Mouse (Mus musculus): ENCODE data around the gene Mpped1. TPM values are rescaled to one million over a fixed set of nuclear protein-coding genes. Genes with fewer than 3 reads are reported as not detected.

Gene Mpped1
- not detected in 2 replicates for total RNA-seq (2014; fragmentation: Nextera tagmentation)
- total RNA-seq (2017), result 0.12 TPM in 1 of 2 replicates, not detected in the other
- not detected in 2 replicates for polyA plus RNA-seq (2012)

DNA sequence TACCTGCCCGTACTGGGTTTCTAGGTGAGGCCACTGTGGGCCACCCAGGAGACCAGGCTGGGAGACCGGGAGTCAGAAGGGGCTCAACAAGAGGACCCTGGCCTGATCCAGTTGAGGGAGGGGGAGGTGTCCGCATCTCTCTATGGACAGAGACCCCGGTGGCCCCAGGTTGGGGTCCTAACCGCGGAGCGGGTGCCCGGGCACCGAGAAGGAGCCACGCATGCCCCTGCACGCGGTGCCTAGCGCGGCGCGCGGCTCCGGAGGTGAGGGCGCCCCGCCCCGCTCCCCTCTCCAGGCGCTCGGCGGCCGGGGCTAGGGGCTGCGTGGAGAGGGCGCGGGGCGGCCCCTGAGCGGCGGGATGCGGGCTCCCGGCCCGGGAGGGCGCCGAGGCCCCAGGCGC is at the start of gene Mpped1:
Gene Mpped1 (plus strand): TSS at position 81 of the 400 bp plus-strand sequence.
- peaks cover 93% of the 10 kb centered on the region for H3K9me3 ChIP-seq (replicated peaks)
- ATAC-seq (ENCODE audit: extremely low read depth, insufficient number of reproducible peaks, low FRiP score, poor library complexity, severe bottlenecking) (no peak), DNase-seq (ENCODE audit: low spot score) (no peak)
- no peak within 1 kb of the TSS for H3K4me3 ChIP-seq (ENCODE audit: low read depth, low read length)
- no peaks in the 10 kb centered on the region for H3K4me1 ChIP-seq (ENCODE audit: insufficient read depth, low read depth, low read length)
- no peaks in the 10 kb centered on the region for H3K27me3 ChIP-seq (ENCODE audit: insufficient read depth, low read length)
- no peaks in the 10 kb centered on the region for H3K36me3 ChIP-seq (replicated peaks)
- TF ChIP-seq POLR2AphosphoS5 (IDR thresholded peaks at IDR 0.05; ENCODE audit: insufficient replicate concordance, low read depth, low read length) (no peak), CTCF (IDR thresholded peaks at IDR 0.05; ENCODE audit: low read depth, low read length) (no peak), TAL1 (conservative IDR thresholded peaks at IDR 0.05; ENCODE audit: low read depth, low read length) (no peak), GATA1 (IDR thresholded peaks at IDR 0.05; ENCODE audit: borderline replicate concordance, low read length) (no peak), GATA2 (IDR thresholded peaks at IDR 0.05; ENCODE audit: borderline replicate concordance, low read depth, low read length) (no peak)

DNA sequence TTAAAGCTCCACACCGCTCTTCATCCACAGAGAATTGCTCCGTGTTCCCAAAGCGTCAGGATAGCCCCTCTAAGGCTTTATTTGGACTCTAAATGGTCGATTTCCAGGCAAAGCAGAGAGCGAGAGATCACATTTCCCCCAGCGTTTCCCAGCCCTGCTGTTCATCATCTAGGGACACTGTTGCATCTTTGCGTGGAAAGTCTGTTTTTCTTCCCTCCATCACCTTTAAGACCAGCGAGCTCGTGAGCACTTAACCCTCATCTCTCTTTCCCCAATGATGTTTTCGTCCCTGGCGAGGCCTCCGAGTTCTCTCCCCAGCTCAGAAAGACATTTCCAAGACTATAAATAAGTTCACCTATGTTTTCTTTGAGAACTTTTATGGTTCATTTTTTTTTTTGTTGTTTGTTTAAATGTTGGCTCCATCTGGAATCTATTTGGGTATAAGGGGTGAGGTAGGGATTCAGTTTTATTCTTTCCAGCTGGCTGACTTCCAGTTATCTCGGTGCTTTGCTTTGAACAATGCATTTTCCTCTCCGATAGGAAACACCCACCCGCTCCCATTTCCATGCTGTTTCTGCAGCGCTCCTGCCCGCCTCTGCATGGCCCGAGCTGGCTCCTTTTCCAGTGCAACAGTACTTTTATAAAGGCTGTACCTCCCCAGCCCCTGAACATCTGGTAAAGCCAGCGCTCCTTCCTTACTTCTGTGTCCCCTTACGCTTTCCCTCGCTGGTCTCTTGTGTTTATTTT is 38.4 kb upstream of the Mpped1 start:
- Histone ChIP-seq H3K27me3 (ENCODE audit: insufficient read depth, low read length) (no peaks in the 10 kb centered on the region), H3K9me3 (replicated peaks) (peaks cover 74% of the 10 kb centered on the region), H3K4me1 (ENCODE audit: insufficient read depth, low read depth, low read length) (no peaks in the 10 kb centered on the region), H3K36me3 (replicated peaks) (no peaks in the 10 kb centered on the region), H3K4me3 (ENCODE audit: low read depth, low read length) (no peak overlapping the region)
- ATAC-seq (ENCODE audit: extremely low read depth, insufficient number of reproducible peaks, low FRiP score, poor library complexity, severe bottlenecking) (no peak), DNase-seq (ENCODE audit: low spot score) (no peak)
- no peak for TF ChIP-seq CTCF (IDR thresholded peaks at IDR 0.05; ENCODE audit: low read depth, low read length)
- no peak for TF ChIP-seq GATA1 (IDR thresholded peaks at IDR 0.05; ENCODE audit: borderline replicate concordance, low read length)
- no peak for TF ChIP-seq TAL1 (conservative IDR thresholded peaks at IDR 0.05; ENCODE audit: low read depth, low read length)
- TF ChIP-seq GATA2 (IDR thresholded peaks at IDR 0.05; ENCODE audit: borderline replicate concordance, low read depth, low read length), result no peak
- TF ChIP-seq POLR2AphosphoS5 (IDR thresholded peaks at IDR 0.05; ENCODE audit: insufficient replicate concordance, low read depth, low read length), result no peak

DNA sequence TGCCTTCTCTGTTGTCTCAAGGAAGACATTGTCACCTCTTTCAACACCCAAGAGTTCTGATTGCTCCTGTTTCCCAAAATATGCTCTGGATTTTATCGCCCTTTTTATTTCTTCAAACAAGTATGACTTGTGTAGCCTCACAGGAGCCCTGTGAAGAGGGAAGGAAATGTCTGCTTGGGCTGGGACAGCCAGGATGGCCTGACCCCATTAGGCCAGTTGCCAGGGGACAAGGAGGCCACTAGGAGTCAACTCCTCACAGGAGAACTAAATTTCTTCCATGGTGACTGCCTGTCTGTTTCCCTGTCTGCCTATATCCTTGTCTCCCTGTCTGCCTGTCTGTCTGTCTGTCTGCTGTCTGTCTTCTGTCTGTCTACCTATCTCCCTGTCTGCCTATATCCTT is 37.2 kb upstream of the Mpped1 start:
- ATAC-seq (ENCODE audit: extremely low read depth, insufficient number of reproducible peaks, low FRiP score, poor library complexity, severe bottlenecking), result no peak
- no peak for TF ChIP-seq CTCF (IDR thresholded peaks at IDR 0.05; ENCODE audit: low read depth, low read length)
- no peak for TF ChIP-seq TAL1 (conservative IDR thresholded peaks at IDR 0.05; ENCODE audit: low read depth, low read length)
- no peak for TF ChIP-seq POLR2AphosphoS5 (IDR thresholded peaks at IDR 0.05; ENCODE audit: insufficient replicate concordance, low read depth, low read length)
- TF ChIP-seq GATA1 (IDR thresholded peaks at IDR 0.05; ENCODE audit: borderline replicate concordance, low read length), result no peak

DNA sequence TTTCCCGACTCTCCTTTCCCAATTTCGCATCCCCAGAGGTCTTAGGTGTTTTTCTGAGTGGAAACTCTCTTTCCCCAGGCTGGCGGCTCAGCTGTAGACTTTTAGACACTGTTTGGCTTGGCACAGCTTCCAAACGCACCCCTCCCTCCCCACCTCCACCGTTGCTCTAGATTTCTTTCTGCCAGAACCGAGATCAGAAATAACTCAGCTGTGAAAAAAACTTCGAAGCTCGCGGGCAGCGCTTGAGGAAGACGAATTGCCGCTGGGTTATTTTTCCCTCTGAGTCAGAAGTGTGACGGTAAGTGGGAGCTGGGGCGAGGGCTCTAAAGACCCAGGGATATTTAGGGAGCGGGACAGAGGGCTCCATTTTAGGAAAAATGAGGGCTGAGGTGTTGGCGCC is 33.0 kb upstream of the Mpped1 start:
- Histone ChIP-seq H3K4me3 (ENCODE audit: low read depth, low read length) (no peak overlapping the region), H3K9me3 (replicated peaks) (peaks cover 79% of the 10 kb centered on the region), H3K4me1 (ENCODE audit: insufficient read depth, low read depth, low read length) (no peaks in the 10 kb centered on the region), H3K36me3 (replicated peaks) (no peaks in the 10 kb centered on the region), H3K27me3 (ENCODE audit: insufficient read depth, low read length) (no peaks in the 10 kb centered on the region)
- ATAC-seq (ENCODE audit: extremely low read depth, insufficient number of reproducible peaks, low FRiP score, poor library complexity, severe bottlenecking) (no peak), DNase-seq (ENCODE audit: low spot score) (no peak)
- TF ChIP-seq POLR2AphosphoS5 (IDR thresholded peaks at IDR 0.05; ENCODE audit: insufficient replicate concordance, low read depth, low read length) (no peak), GATA2 (IDR thresholded peaks at IDR 0.05; ENCODE audit: borderline replicate concordance, low read depth, low read length) (no peak), GATA1 (IDR thresholded peaks at IDR 0.05; ENCODE audit: borderline replicate concordance, low read length) (no peak), CTCF (IDR thresholded peaks at IDR 0.05; ENCODE audit: low read depth, low read length) (no peak), TAL1 (conservative IDR thresholded peaks at IDR 0.05; ENCODE audit: low read depth, low read length) (no peak)

More for the DNA sequence above, 37.2 kb upstream of the Mpped1 start:
- no peaks in the 10 kb centered on the region for H3K27me3 ChIP-seq (ENCODE audit: insufficient read depth, low read length)
- H3K9me3 ChIP-seq (replicated peaks), result peaks cover 74% of the 10 kb centered on the region
- no peaks in the 10 kb centered on the region for H3K36me3 ChIP-seq (replicated peaks)
- no peak overlapping the region for H3K4me3 ChIP-seq (ENCODE audit: low read depth, low read length)
- no peak for DNase-seq (ENCODE audit: low spot score)
- H3K4me1 ChIP-seq (ENCODE audit: insufficient read depth, low read depth, low read length), result no peaks in the 10 kb centered on the region

DNA sequence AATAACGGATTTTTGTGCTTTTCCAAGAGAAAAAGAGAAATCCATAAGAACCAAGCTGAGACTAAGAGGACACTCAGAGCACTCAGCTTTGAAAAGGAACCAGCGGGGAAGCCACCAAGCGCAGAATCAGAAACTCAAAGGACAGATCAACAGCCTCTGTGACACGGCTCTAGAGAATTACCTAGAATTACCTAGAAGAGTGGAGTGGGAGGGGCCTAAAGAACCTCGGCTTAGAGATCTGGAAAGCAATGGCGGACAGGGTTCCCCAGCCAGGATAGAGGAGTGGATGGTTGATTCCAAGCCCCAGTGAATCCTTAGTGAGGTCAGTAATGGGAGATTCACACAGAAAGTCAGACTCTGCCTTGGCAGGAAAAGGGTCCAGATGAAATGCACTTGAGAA is 30.3 kb upstream of the Mpped1 start:
- Histone ChIP-seq H3K36me3 (replicated peaks) (no peaks in the 10 kb centered on the region), H3K4me3 (ENCODE audit: low read depth, low read length) (no peak overlapping the region), H3K4me1 (ENCODE audit: insufficient read depth, low read depth, low read length) (no peaks in the 10 kb centered on the region), H3K27me3 (ENCODE audit: insufficient read depth, low read length) (no peaks in the 10 kb centered on the region), H3K9me3 (replicated peaks) (peaks cover 74% of the 10 kb centered on the region)
- no peak for ATAC-seq (ENCODE audit: extremely low read depth, insufficient number of reproducible peaks, low FRiP score, poor library complexity, severe bottlenecking)
- no peak for DNase-seq (ENCODE audit: low spot score)
- no peak for TF ChIP-seq GATA1 (IDR thresholded peaks at IDR 0.05; ENCODE audit: borderline replicate concordance, low read length)
- TF ChIP-seq GATA2 (IDR thresholded peaks at IDR 0.05; ENCODE audit: borderline replicate concordance, low read depth, low read length), result no peak
- no peak for TF ChIP-seq CTCF (IDR thresholded peaks at IDR 0.05; ENCODE audit: low read depth, low read length)
- TF ChIP-seq TAL1 (conservative IDR thresholded peaks at IDR 0.05; ENCODE audit: low read depth, low read length), result no peak
- TF ChIP-seq POLR2AphosphoS5 (IDR thresholded peaks at IDR 0.05; ENCODE audit: insufficient replicate concordance, low read depth, low read length), result no peak

DNA sequence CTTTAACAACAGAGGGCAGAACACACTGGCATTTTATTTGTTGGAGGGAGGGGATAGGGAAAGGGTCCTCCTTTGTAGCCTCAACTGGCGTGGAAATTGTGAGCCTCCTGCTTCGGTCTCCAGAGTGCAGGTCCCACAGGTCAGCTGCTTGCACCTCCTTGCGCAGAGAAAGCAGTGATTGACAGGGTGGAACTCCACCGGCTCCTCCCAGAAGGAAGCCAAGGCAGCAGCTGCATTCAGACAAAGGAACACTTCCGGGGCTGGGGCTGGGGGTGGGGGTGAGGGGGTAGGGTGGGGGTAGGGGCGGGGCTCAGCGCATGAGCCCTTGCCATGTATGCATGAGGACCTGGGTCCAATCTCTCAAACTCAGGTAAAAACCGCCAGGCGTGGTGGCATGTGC is 29.8 kb upstream of the Mpped1 start:
- no peak for TF ChIP-seq POLR2AphosphoS5 (IDR thresholded peaks at IDR 0.05; ENCODE audit: insufficient replicate concordance, low read depth, low read length)
- no peak for TF ChIP-seq TAL1 (conservative IDR thresholded peaks at IDR 0.05; ENCODE audit: low read depth, low read length)
- no peak for TF ChIP-seq GATA2 (IDR thresholded peaks at IDR 0.05; ENCODE audit: borderline replicate concordance, low read depth, low read length)
- no peak for TF ChIP-seq CTCF (IDR thresholded peaks at IDR 0.05; ENCODE audit: low read depth, low read length)
- Histone ChIP-seq H3K4me1 (ENCODE audit: insufficient read depth, low read depth, low read length) (no peaks in the 10 kb centered on the region), H3K4me3 (ENCODE audit: low read depth, low read length) (no peak overlapping the region), H3K36me3 (replicated peaks) (no peaks in the 10 kb centered on the region), H3K27me3 (ENCODE audit: insufficient read depth, low read length) (no peaks in the 10 kb centered on the region), H3K9me3 (replicated peaks) (peaks cover 72% of the 10 kb centered on the region)
- no peak for DNase-seq (ENCODE audit: low spot score)
- ATAC-seq (ENCODE audit: extremely low read depth, insufficient number of reproducible peaks, low FRiP score, poor library complexity, severe bottlenecking), result no peak
